ENCODE assay signal across 19 mouse cellular contexts in the genomic region with DNA sequence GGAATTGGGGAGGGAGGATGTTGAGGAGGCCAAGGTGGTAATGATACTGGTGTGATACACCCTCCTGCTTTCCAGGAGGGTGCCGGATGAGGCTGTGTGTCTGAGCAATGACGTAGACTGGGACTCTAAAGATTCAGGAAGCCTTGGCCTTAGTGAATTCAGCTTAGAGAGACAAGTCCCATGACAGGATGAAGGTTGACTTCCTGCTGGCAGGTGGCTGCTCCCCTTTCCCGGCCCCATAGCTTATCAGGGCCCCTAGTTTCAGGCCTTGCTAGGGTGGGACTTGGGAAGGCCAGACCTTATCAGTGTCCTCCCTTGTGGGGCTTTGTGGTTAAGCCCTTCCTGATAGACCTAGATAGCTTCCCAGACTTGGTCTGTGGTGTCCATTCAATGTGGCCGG. TPM values are rescaled to one million over a fixed set of nuclear protein-coding genes. Genes with fewer than 3 reads are reported as not detected.
DNase-seq lines count a peak whose midpoint lies in the region; ATAC-seq lines count a peak whose summit lies in the region.
"Had no signal": no experiment of that assay in that cellular context is flagged by ENCODE, and none has a peak within 500 bp of the region (broad histone marks: within the 10 kb centered on the region; RNA-seq: fewer than 3 reads in every experiment).

No protein-coding gene starts in this region.

- H3K27me3 ChIP-seq in intestine, embryonic 16.5 days (replicated peaks; ENCODE audit: control insufficient read depth, insufficient read depth, low read length), result no peaks in the 10 kb centered on the region
- H3K27me3 ChIP-seq: CH12.LX; heart, embryonic 15.5 days; hindbrain, embryonic 15.5 days had no signal

- H3K27ac ChIP-seq in intestine, embryonic 16.5 days (ENCODE audit: low read length), result peak overlapping the region; percentile 59; the same call in 1 of the 2 replicates
- H3K27ac ChIP-seq: heart, embryonic 15.5 days; hindbrain, embryonic 15.5 days had no signal

- H3K4me1 ChIP-seq in intestine, embryonic 16.5 days (ENCODE audit: control insufficient read depth, insufficient read depth, low read length), result peaks cover 9% of the 10 kb centered on the region; the same call in 1 of the 2 replicates

- H3K4me2 ChIP-seq in intestine, embryonic 16.5 days (ENCODE audit: low read depth, low read length), result no peak overlapping the region
- H3K4me2 ChIP-seq: heart, embryonic 15.5 days; hindbrain, embryonic 15.5 days had no signal

- peak; percentile 31 for ATAC-seq in intestine, embryonic 16.5 days
- ATAC-seq in megakaryocyte-erythroid progenitor cell, adult 5-6 weeks (replicated peaks; ENCODE audit: low FRiP score, low TSS enrichment, poor library complexity, severe bottlenecking), result peak; percentile 56
- ATAC-seq: forebrain, embryonic 14.5 days; lung, postnatal 0 days had no signal

- H3K9ac ChIP-seq in intestine, embryonic 16.5 days (ENCODE audit: low read depth, low read length), result no peak overlapping the region
- H3K9ac ChIP-seq: heart, embryonic 15.5 days; hindbrain, embryonic 15.5 days had no signal

- DNase-seq in spleen, postnatal 10 days (ENCODE audit: low spot score in 2 of 2), result peak; percentile 60 to 62
- no peak for DNase-seq in spleen, adult 12 weeks (ENCODE audit: low spot score)
- peak; percentile 76 for DNase-seq in c-Kit-negative CD71-positive TER-119-positive erythroid progenitor cells, embryonic 14.5 days (ENCODE audit: low read depth, low spot score)
- DNase-seq in adrenal gland, postnatal 4 days (ENCODE audit: low spot score in 2 of 2), result no peak
- no peak for DNase-seq in adipocyte (ENCODE audit: low spot score)
- DNase-seq: adrenal gland, postnatal 36 days; cerebellum, adult 8-10 months; kidney, adult 9 months; midbrain, embryonic 14.5 days; right cerebral cortex, postnatal 4 days had no signal

- no peak overlapping the region for H3K4me3 ChIP-seq in intestine, embryonic 16.5 days (ENCODE audit: low read length)
- H3K4me3 ChIP-seq: heart, embryonic 15.5 days; hindbrain, embryonic 15.5 days had no signal

- H3K36me3 ChIP-seq in intestine, embryonic 16.5 days (ENCODE audit: control insufficient read depth, insufficient read depth, low read length), result peaks cover 6% of the 10 kb centered on the region; the same call in 1 of the 2 replicates

- no peaks in the 10 kb centered on the region for H3K9me3 ChIP-seq in intestine, embryonic 16.5 days (ENCODE audit: control insufficient read depth, low read length)
- H3K9me3 ChIP-seq: heart, embryonic 15.5 days; hindbrain, embryonic 15.5 days had no signal

- 79% methylated on average over 4 of the region's 4 CpGs for WGBS in intestine, embryonic 16.5 days

RNA-seq across cellular contexts. Expression of gene Pnpo, which starts 4.1 kb away (rescaled TPM):
- 125 and 141 TPM in 2 replicates for polyA plus RNA-seq in intestine, embryonic 16.5 days (2015; fragmentation: Nextera tagmentation; extraction: Ambion mirVana)
- 13.7 and 18.5 TPM in 2 replicates for total RNA-seq in megakaryocyte-erythroid progenitor cell, adult 5-6 weeks (2014; fragmentation: Nextera tagmentation)
- total RNA-seq in megakaryocyte-erythroid progenitor cell, adult 5-6 weeks (2017), result 25.9 and 29.0 TPM in 2 replicates
- total RNA-seq in adrenal gland, postnatal 4 days (2021), result 10 to 100 TPM; 27.5 to 35.0 TPM

RNA-seq across cellular contexts. Expression of gene Prr15l, which starts 19.9 kb away (rescaled TPM):
- 116 and 121 TPM in 2 replicates for polyA plus RNA-seq in intestine, embryonic 16.5 days (2015; fragmentation: Nextera tagmentation; extraction: Ambion mirVana)
- not detected in 2 replicates for total RNA-seq in megakaryocyte-erythroid progenitor cell, adult 5-6 weeks (2014; fragmentation: Nextera tagmentation)
- not detected in 2 replicates for total RNA-seq in megakaryocyte-erythroid progenitor cell, adult 5-6 weeks (2017)
- total RNA-seq in adrenal gland, postnatal 4 days (2021), result 1 to 10 TPM in 1 of 2 experiments, under 1 TPM in 1; 0.28 to 7.8 TPM
- total RNA-seq: gastrocnemius, adult 18-20 months; layer of hippocampus, adult 18-20 months had no signal

RNA-seq across cellular contexts. Expression of gene Cdk5rap3, which starts 31.6 kb away (rescaled TPM):
- polyA plus RNA-seq in intestine, embryonic 16.5 days (2015; fragmentation: Nextera tagmentation; extraction: Ambion mirVana), result 68.1 and 70.1 TPM in 2 replicates
- total RNA-seq in megakaryocyte-erythroid progenitor cell, adult 5-6 weeks (2014; fragmentation: Nextera tagmentation), result 31.9 and 56.8 TPM in 2 replicates
- 18.3 and 54.6 TPM in 2 replicates for total RNA-seq in megakaryocyte-erythroid progenitor cell, adult 5-6 weeks (2017)
- total RNA-seq in adrenal gland, postnatal 4 days (2021), result 10 to 100 TPM; 71.6 to 74.7 TPM

RNA-seq across cellular contexts. Expression of gene Sp2, which starts 34.9 kb away (rescaled TPM):
- polyA plus RNA-seq in intestine, embryonic 16.5 days (2015; fragmentation: Nextera tagmentation; extraction: Ambion mirVana), result 13.2 and 13.8 TPM in 2 replicates
- total RNA-seq in megakaryocyte-erythroid progenitor cell, adult 5-6 weeks (2014; fragmentation: Nextera tagmentation), result 15.5 and 16.1 TPM in 2 replicates
- total RNA-seq in megakaryocyte-erythroid progenitor cell, adult 5-6 weeks (2017), result 2.4 and 4.8 TPM in 2 replicates
- 10 to 100 TPM; 23.3 to 26.0 TPM for total RNA-seq in adrenal gland, postnatal 4 days (2021)

Comparison
In these comparisons a context has a peak if more than half of its experiments do, and no peak if none do; other contexts are left out.
1. DNase-seq: peak in spleen, postnatal 10 days (2 of 2) and c-Kit-negative CD71-positive TER-119-positive erythroid progenitor cells, embryonic 14.5 days (single experiment); none in spleen, adult 12 weeks (single experiment), adrenal gland, postnatal 4 days (0 of 2) and adipocyte (single experiment).